Mouse (Mus musculus): ENCODE data around the gene Cd164l2.

Gene Cd164l2

GRCm38 (mm10) chr4:133211751-133212561 is at the start of gene Cd164l2, which contains the start of gene Gpr3:
TSS of gene Cd164l2 (plus strand) at chr4:133212131.
TSS of gene Gpr3 (minus strand) at chr4:133212536.
- no peak for DNase-seq (ENCODE audit: low read depth)

GRCm38 (mm10) chr4:133162196-133162595 is 49.7 kb upstream of the Cd164l2 start:
- DNase-seq (ENCODE audit: low read depth), result no peak

- DNase-seq (ENCODE audit: low read depth), result no peak
Observed at GRCm38 (mm10) chr4:133166773-133167172, 45.2 kb upstream of the Cd164l2 start.

GRCm38 (mm10) chr4:133169237-133170055 is 42.5 kb upstream of the Cd164l2 start:
- DNase-seq (ENCODE audit: low read depth), result no peak

GRCm38 (mm10) chr4:133170056-133170524 is 41.8 kb upstream of the Cd164l2 start:
- no peak for DNase-seq (ENCODE audit: low read depth)

GRCm38 (mm10) chr4:133170616-133171015 is 41.3 kb upstream of the Cd164l2 start:
- peak; percentile 58 for DNase-seq (ENCODE audit: low read depth)

GRCm38 (mm10) chr4:133172451-133172850 is 39.5 kb upstream of the Cd164l2 start:
- DNase-seq (ENCODE audit: low read depth), result no peak

- DNase-seq (ENCODE audit: low read depth), result no peak
Observed at GRCm38 (mm10) chr4:133174361-133174760, 37.6 kb upstream of the Cd164l2 start.

- no peak for DNase-seq (ENCODE audit: low read depth)
Observed at GRCm38 (mm10) chr4:133175274-133175673, 36.7 kb upstream of the Cd164l2 start.

- peak; percentile 18 for DNase-seq (ENCODE audit: low read depth)
Observed at GRCm38 (mm10) chr4:133175998-133176760, 35.8 kb upstream of the Cd164l2 start.

- DNase-seq (ENCODE audit: low read depth), result no peak
Observed at GRCm38 (mm10) chr4:133176761-133177403, 35.0 kb upstream of the Cd164l2 start.

- DNase-seq (ENCODE audit: low read depth), result no peak
Observed at GRCm38 (mm10) chr4:133178305-133178704, 33.6 kb upstream of the Cd164l2 start.

- no peak for DNase-seq (ENCODE audit: low read depth)
Observed at GRCm38 (mm10) chr4:133179258-133179657, 32.7 kb upstream of the Cd164l2 start.

GRCm38 (mm10) chr4:133182439-133183033 is 29.4 kb upstream of the Cd164l2 start:
- DNase-seq (ENCODE audit: low read depth), result no peak

GRCm38 (mm10) chr4:133184031-133184897 is 27.7 kb upstream of the Cd164l2 start:
- no peak for DNase-seq (ENCODE audit: low read depth)

- DNase-seq (ENCODE audit: low read depth), result peak; percentile 95
Observed at GRCm38 (mm10) chr4:133184898-133185665, 26.8 kb upstream of the Cd164l2 start.

GRCm38 (mm10) chr4:133185893-133186292 is 26.0 kb upstream of the Cd164l2 start:
- peak; percentile 20 for DNase-seq (ENCODE audit: low read depth)

- no peak for DNase-seq (ENCODE audit: low read depth)
Observed at GRCm38 (mm10) chr4:133186856-133187255, 25.1 kb upstream of the Cd164l2 start.

GRCm38 (mm10) chr4:133189396-133189795 is 22.5 kb upstream of the Cd164l2 start:
- no peak for DNase-seq (ENCODE audit: low read depth)

Data from NIH3T3 (cell line).